Mouse (Mus musculus) intestine, embryonic 15.5 days (tissue): ENCODE measurements at regions not wholly inside any gene's neighbourhood (a gene's known extent, or its start where the extent isn't known, plus 50 kb on each side); places are given as distances from the start of the nearest gene placed in this dataset.

Source experiments
- ATAC-seq: fragments of 200-750 bp; cut with Nextera tagmentation; 2 replicates; pipeline ENCODE4 v1.8.0; 2017; ENCODE audit warnings: moderate TSS enrichment, moderate library complexity
- H3K27ac ChIP-seq: fragments of 300-500 bp; sonication (generic); 2 replicates; pipeline ENCODE4 v1.5.1; 2015; ENCODE audit warnings: mild to moderate bottlenecking, inconsistent platforms
- H3K27me3 ChIP-seq: fragments of 300-500 bp; sonication (generic); replicated peaks from 2 replicates; pipeline ENCODE4 v1.6.1; 2015; ENCODE audit warnings: inconsistent platforms
- H3K36me3 ChIP-seq: fragments of 300-500 bp; sonication (generic); 2 replicates; pipeline ENCODE4 v1.6.1; 2015; ENCODE audit warnings: inconsistent platforms
- H3K4me1 ChIP-seq: fragments of 300-500 bp; sonication (generic); replicated peaks from 2 replicates; pipeline ENCODE4 v1.6.1; 2015; ENCODE audit warnings: inconsistent platforms
- H3K4me2 ChIP-seq: fragments of 300-500 bp; sonication (generic); replicated peaks from 2 replicates; pipeline ENCODE4 v1.6.1; 2015; ENCODE audit warnings: mild to moderate bottlenecking, inconsistent platforms
- H3K4me3 ChIP-seq: fragments of 300-500 bp; sonication (generic); replicated peaks from 2 replicates; pipeline ENCODE4 v1.5.1; 2015; ENCODE audit warnings: inconsistent platforms
- H3K9ac ChIP-seq: fragments of 300-500 bp; sonication (generic); 2 replicates; pipeline ENCODE4 v1.6.1; 2015; ENCODE audit warnings: inconsistent platforms
- H3K9me3 ChIP-seq: fragments of 300-500 bp; sonication (generic); 2 replicates; pipeline ENCODE4 v1.6.1; 2016; ENCODE audit warnings: inconsistent platforms
- WGBS: fragments of 180-500 bp; shearing (Covaris S2); methylation state at CpG from one replicate; pipeline ENCODE4 v1.1.7; 2015; 5-methylcytosine and 5-hydroxymethylcytosine counted together

- no peak overlapping the region for H3K27ac ChIP-seq
- 52% methylated on average over 2 of the region's 2 CpGs for WGBS
- no peaks in the 10 kb centered on the region for H3K9me3 ChIP-seq
- no peak overlapping the region for H3K4me3 ChIP-seq
- H3K9ac ChIP-seq, result no peak overlapping the region
- no peaks in the 10 kb centered on the region for H3K27me3 ChIP-seq
- no peaks in the 10 kb centered on the region for H3K4me1 ChIP-seq
- no peak for ATAC-seq
- no peaks in the 10 kb centered on the region for H3K36me3 ChIP-seq
- H3K4me2 ChIP-seq, result no peak overlapping the region
Measured at GRCm38 (mm10) chr1:130309746-130310145, 113.1 kb downstream of the Cd55b start.

- Histone ChIP-seq H3K9ac (no peak overlapping the region), H3K36me3 (no peaks in the 10 kb centered on the region), H3K4me1 (0 out of 2 replicates have a peak, but pooled peaks cover 7% of the 10 kb centered on the region), H3K4me2 (no peak overlapping the region), H3K27me3 (no peaks in the 10 kb centered on the region), H3K4me3 (no peak overlapping the region), H3K27ac (no peak overlapping the region), H3K9me3 (no peaks in the 10 kb centered on the region)
- ATAC-seq, result no peak
- 69% methylated on average over 11 of the region's 11 CpGs for WGBS
Measured at GRCm38 (mm10) chr1:130301828-130302386, 120.9 kb downstream of the Cd55b start.

GRCm38 (mm10) chr1:130300065-130300815, 122.6 kb downstream of the Cd55b start:
- H3K4me3 ChIP-seq, result no peak overlapping the region; the same call in 1 of the 2 replicates
- WGBS, result 15% methylated on average over 13 of the region's 13 CpGs
- H3K27ac ChIP-seq, result no peak overlapping the region
- H3K4me2 ChIP-seq, result peak overlapping the region; percentile 46
- no peaks in the 10 kb centered on the region for H3K9me3 ChIP-seq
- peak; percentile 75 for ATAC-seq
- no peaks in the 10 kb centered on the region for H3K36me3 ChIP-seq
- 0 out of 2 replicates have a peak, but pooled peaks cover 7% of the 10 kb centered on the region for H3K4me1 ChIP-seq
- H3K9ac ChIP-seq, result no peak overlapping the region
- no peaks in the 10 kb centered on the region for H3K27me3 ChIP-seq

- Histone ChIP-seq H3K9me3 (no peaks in the 10 kb centered on the region), H3K27ac (no peak overlapping the region), H3K4me3 (no peak overlapping the region; the same call in 1 of the 2 replicates), H3K9ac (no peak overlapping the region), H3K4me1 (0 out of 2 replicates have a peak, but pooled peaks cover 7% of the 10 kb centered on the region), H3K36me3 (no peaks in the 10 kb centered on the region), H3K27me3 (no peaks in the 10 kb centered on the region), H3K4me2 (peak overlapping the region; percentile 46)
- ATAC-seq, result no peak
- WGBS, result 21% methylated on average over 4 of the region's 4 CpGs
Measured at GRCm38 (mm10) chr1:130299641-130300040, 123.2 kb downstream of the Cd55b start.

- H3K27me3 ChIP-seq, result no peaks in the 10 kb centered on the region
Measured at GRCm38 (mm10) chr1:130299069-130299468, 123.7 kb downstream of the Cd55b start.

GRCm38 (mm10) chr1:130298636-130299035, 124.2 kb downstream of the Cd55b start:
- no peak for ATAC-seq
- Histone ChIP-seq H3K4me2 (no peak overlapping the region), H3K4me1 (0 out of 2 replicates have a peak, but pooled peaks cover 7% of the 10 kb centered on the region), H3K36me3 (no peaks in the 10 kb centered on the region), H3K9ac (no peak overlapping the region), H3K4me3 (no peak overlapping the region), H3K27ac (no peak overlapping the region), H3K9me3 (no peaks in the 10 kb centered on the region), H3K27me3 (no peaks in the 10 kb centered on the region)
- WGBS, result 84% methylated on average over 1 of the region's 1 CpGs

More at GRCm38 (mm10) chr1:130299069-130299468, 123.7 kb downstream of the Cd55b start:
- no peaks in the 10 kb centered on the region for H3K9me3 ChIP-seq
- H3K4me3 ChIP-seq, result no peak overlapping the region
- H3K4me2 ChIP-seq, result no peak overlapping the region
- ATAC-seq, result peak; percentile 70; the same call in 1 of the 2 replicates
- no peak overlapping the region for H3K9ac ChIP-seq
- H3K4me1 ChIP-seq, result 0 out of 2 replicates have a peak, but pooled peaks cover 7% of the 10 kb centered on the region
- H3K27ac ChIP-seq, result no peak overlapping the region
- whole genome bisulfite sequencing, result 43% methylated on average over 3 of the region's 3 CpGs
- no peaks in the 10 kb centered on the region for H3K36me3 ChIP-seq

GRCm38 (mm10) chr1:130297471-130297870, 125.3 kb downstream of the Cd55b start:
- Histone ChIP-seq H3K4me1 (0 out of 2 replicates have a peak, but pooled peaks cover 7% of the 10 kb centered on the region), H3K4me3 (no peak overlapping the region), H3K9ac (no peak overlapping the region), H3K27me3 (no peaks in the 10 kb centered on the region), H3K9me3 (no peaks in the 10 kb centered on the region), H3K27ac (no peak overlapping the region), H3K4me2 (no peak overlapping the region), H3K36me3 (no peaks in the 10 kb centered on the region)
- 73% methylated on average over 2 of the region's 2 CpGs for WGBS
- ATAC-seq, result no peak

- no peaks in the 10 kb centered on the region for H3K36me3 ChIP-seq
- WGBS, result 82% methylated on average over 6 of the region's 6 CpGs
- H3K4me2 ChIP-seq, result no peak overlapping the region
- no peaks in the 10 kb centered on the region for H3K27me3 ChIP-seq
- no peaks in the 10 kb centered on the region for H3K4me1 ChIP-seq
- no peak overlapping the region for H3K4me3 ChIP-seq
- ATAC-seq, result no peak
- H3K9ac ChIP-seq, result no peak overlapping the region
- H3K27ac ChIP-seq, result no peak overlapping the region
- H3K9me3 ChIP-seq, result no peaks in the 10 kb centered on the region
Measured at GRCm38 (mm10) chr1:130285882-130286281, 136.9 kb downstream of the Cd55b start.

- WGBS, result 59% methylated on average over 3 of the region's 3 CpGs
Measured at GRCm38 (mm10) chr1:130282153-130282552, 140.7 kb downstream of the Cd55b start.

GRCm38 (mm10) chr1:130279180-130279579, 143.6 kb downstream of the Cd55b start:
- Histone ChIP-seq H3K4me1 (no peaks in the 10 kb centered on the region), H3K4me3 (no peak overlapping the region), H3K27ac (no peak overlapping the region), H3K4me2 (no peak overlapping the region), H3K27me3 (no peaks in the 10 kb centered on the region), H3K9me3 (no peaks in the 10 kb centered on the region), H3K9ac (no peak overlapping the region), H3K36me3 (no peaks in the 10 kb centered on the region)
- no peak for ATAC-seq

More at GRCm38 (mm10) chr1:130282153-130282552, 140.7 kb downstream of the Cd55b start:
- no peaks in the 10 kb centered on the region for H3K4me1 ChIP-seq
- H3K4me2 ChIP-seq, result no peak overlapping the region
- no peaks in the 10 kb centered on the region for H3K9me3 ChIP-seq
- no peak overlapping the region for H3K9ac ChIP-seq
- ATAC-seq, result no peak
- H3K27me3 ChIP-seq, result no peaks in the 10 kb centered on the region
- H3K36me3 ChIP-seq, result no peaks in the 10 kb centered on the region
- H3K4me3 ChIP-seq, result no peak overlapping the region
- no peak overlapping the region for H3K27ac ChIP-seq

- Histone ChIP-seq H3K9ac (no peak overlapping the region), H3K4me2 (no peak overlapping the region), H3K27ac (no peak overlapping the region), H3K27me3 (no peaks in the 10 kb centered on the region), H3K36me3 (no peaks in the 10 kb centered on the region), H3K4me1 (no peaks in the 10 kb centered on the region), H3K9me3 (no peaks in the 10 kb centered on the region), H3K4me3 (no peak overlapping the region)
- ATAC-seq, result no peak
Measured at GRCm38 (mm10) chr1:130278000-130278536, 144.7 kb downstream of the Cd55b start.

GRCm38 (mm10) chr1:130276885-130277284, 145.9 kb downstream of the Cd55b start:
- Histone ChIP-seq H3K27me3 (no peaks in the 10 kb centered on the region), H3K9me3 (no peaks in the 10 kb centered on the region), H3K4me3 (no peak overlapping the region), H3K9ac (no peak overlapping the region), H3K36me3 (no peaks in the 10 kb centered on the region), H3K4me1 (no peaks in the 10 kb centered on the region), H3K4me2 (no peak overlapping the region), H3K27ac (no peak overlapping the region)
- ATAC-seq, result no peak
- WGBS, result 47% methylated on average over 3 of the region's 3 CpGs
